Mouse (Mus musculus) stomach, postnatal 0 days (tissue): ENCODE measurements at regions not wholly inside any gene's neighbourhood (a gene's known extent, or its start where the extent isn't known, plus 50 kb on each side); places are given as distances from the start of the nearest gene placed in this dataset.

Experiments
- ATAC-seq: fragments of 200-750 bp; cut with Nextera tagmentation; 2 replicates; pipeline ENCODE4 v1.8.0; 2017; ENCODE audit not compliant: low FRiP score, low TSS enrichment
- DNase-seq: peaks from one replicate; pipeline ENCODE4 v3.0.0-alpha.2; 2016; ENCODE audit warnings: low spot score
- H3K27ac ChIP-seq: fragments of 300-500 bp; sonication (generic); replicated peaks from 2 replicates; pipeline ENCODE4 v1.5.1; 2014; ENCODE audit warnings: mild to moderate bottlenecking, control low read depth
- H3K27me3 ChIP-seq: fragments of 300-500 bp; sonication (generic); 2 replicates; pipeline ENCODE4 v1.6.1; 2014; ENCODE audit warnings: low read length; ENCODE audit not compliant: control insufficient read depth, insufficient read depth
- H3K36me3 ChIP-seq: fragments of 300-500 bp; sonication (generic); 2 replicates; pipeline ENCODE4 v1.6.1; 2014; ENCODE audit warnings: low read length, mixed read lengths; ENCODE audit not compliant: control insufficient read depth, insufficient read depth
- H3K4me1 ChIP-seq: fragments of 300-500 bp; sonication (generic); replicated peaks from 2 replicates; pipeline ENCODE4 v1.6.1; 2014; ENCODE audit warnings: antibody characterized with exemption; ENCODE audit not compliant: control insufficient read depth, insufficient read depth
- H3K4me2 ChIP-seq: fragments of 300-500 bp; sonication (generic); replicated peaks from 2 replicates; pipeline ENCODE4 v1.6.1; 2014; ENCODE audit warnings: low read depth, mild to moderate bottlenecking, control low read depth, moderate library complexity
- H3K4me3 ChIP-seq: fragments of 300-500 bp; sonication (generic); 2 replicates; pipeline ENCODE4 v1.5.1; 2014; ENCODE audit warnings: low read depth, low read length, control low read depth
- H3K9ac ChIP-seq: fragments of 300-500 bp; sonication (generic); 2 replicates; pipeline ENCODE4 v1.6.1; 2014; ENCODE audit warnings: mild to moderate bottlenecking, low read length, control low read depth, mixed read lengths
- H3K9me3 ChIP-seq: fragments of 300-500 bp; sonication (generic); 2 replicates; pipeline ENCODE4 v1.6.1; 2016; ENCODE audit warnings: low read length; ENCODE audit not compliant: control insufficient read depth
- CTCF ChIP-seq: IDR thresholded peaks from 2 replicates; pipeline ENCODE4 v1.5.1; 2016; ENCODE audit warnings: antibody characterized with exemption, low read depth, mild to moderate bottlenecking, moderate library complexity
- EP300 ChIP-seq: optimal IDR thresholded peaks from 2 replicates; pipeline ENCODE3; 2016; ENCODE audit warnings: antibody characterized with exemption
- WGBS: fragments of 180-500 bp; shearing (Covaris S2); extraction: QIAGEN DNeasy Blood & Tissue Kit; methylation state at CpG from one replicate; pipeline ENCODE4 v1.1.7; 2014; 5-methylcytosine and 5-hydroxymethylcytosine counted together

- 21% methylated on average over 1 of the region's 1 CpGs for WGBS
- DNase-seq: no peak
- ATAC-seq: no peak
These were observed 90.1 kb upstream of the Fam174a start for GRCm38 (mm10) chr1:95223289-95223688.

DNA sequence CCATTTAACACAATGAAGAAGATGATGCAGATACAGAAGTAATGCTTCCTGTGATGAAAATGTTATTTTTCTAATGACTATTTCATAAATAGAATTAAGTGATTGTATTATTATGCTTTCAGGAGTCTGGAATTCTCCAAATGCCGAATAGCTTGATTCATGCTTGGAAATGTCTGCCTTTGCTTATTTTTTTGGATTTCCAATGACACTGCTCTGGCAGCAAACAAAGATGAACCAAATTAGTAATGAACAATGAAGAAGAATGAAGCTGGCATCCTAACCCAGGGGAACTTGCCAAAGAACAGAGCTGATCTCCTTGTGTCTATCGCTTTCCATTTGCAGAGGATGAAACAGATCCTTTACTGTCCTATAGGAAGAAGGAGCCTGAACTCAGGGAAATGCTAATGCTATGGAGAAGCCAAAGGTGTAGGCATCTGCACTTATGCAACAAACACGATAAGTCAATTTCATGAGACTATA lies 71.7 kb upstream of the Fam174a start:
- ATAC-seq (no peak), DNase-seq (no peak)
- no peak overlapping the region for H3K27ac ChIP-seq
- no peak overlapping the region for H3K4me3 ChIP-seq
- no peaks in the 10 kb centered on the region for H3K4me1 ChIP-seq
- TF ChIP-seq EP300 (no peak), CTCF (no peak)
- no peaks in the 10 kb centered on the region for H3K9me3 ChIP-seq
- no peaks in the 10 kb centered on the region for H3K36me3 ChIP-seq
- H3K4me2 ChIP-seq: no peak overlapping the region
- WGBS: 83% methylated on average over 3 of the region's 3 CpGs
- no peak overlapping the region for H3K9ac ChIP-seq
- no peaks in the 10 kb centered on the region for H3K27me3 ChIP-seq

More at GRCm38 (mm10) chr1:95223289-95223688, 90.1 kb upstream of the Fam174a start:
- H3K4me2 ChIP-seq: no peak overlapping the region
- no peak overlapping the region for H3K9ac ChIP-seq
- H3K27ac ChIP-seq: no peak overlapping the region
- no peaks in the 10 kb centered on the region for H3K27me3 ChIP-seq
- no peaks in the 10 kb centered on the region for H3K4me1 ChIP-seq
- H3K9me3 ChIP-seq: no peaks in the 10 kb centered on the region
- H3K4me3 ChIP-seq: no peak overlapping the region
- TF ChIP-seq EP300 (no peak), CTCF (no peak)
- no peaks in the 10 kb centered on the region for H3K36me3 ChIP-seq
